Mouse (Mus musculus) monocyte, adult 5-6 weeks (primary cell): ENCODE measurements at regions not wholly inside any gene's neighbourhood (a gene's known extent, or its start where the extent isn't known, plus 50 kb on each side); places are given as distances from the start of the nearest gene placed in this dataset.

ENCODE experiments used
- ATAC-seq: fragments of 153-309, 156-312 bp; replicated peaks from 2 replicates; pipeline ENCODE4 v1.8.0; 2017; ENCODE audit warnings: mild to moderate bottlenecking; ENCODE audit not compliant: low TSS enrichment, insufficient number of reproducible peaks, severe bottlenecking, poor library complexity, low FRiP score

- ATAC-seq = no peak
Observed at GRCm38 (mm10) chr13:99067504-99067903, 83.1 kb upstream of the 1700024P04Rik start.

DNA sequence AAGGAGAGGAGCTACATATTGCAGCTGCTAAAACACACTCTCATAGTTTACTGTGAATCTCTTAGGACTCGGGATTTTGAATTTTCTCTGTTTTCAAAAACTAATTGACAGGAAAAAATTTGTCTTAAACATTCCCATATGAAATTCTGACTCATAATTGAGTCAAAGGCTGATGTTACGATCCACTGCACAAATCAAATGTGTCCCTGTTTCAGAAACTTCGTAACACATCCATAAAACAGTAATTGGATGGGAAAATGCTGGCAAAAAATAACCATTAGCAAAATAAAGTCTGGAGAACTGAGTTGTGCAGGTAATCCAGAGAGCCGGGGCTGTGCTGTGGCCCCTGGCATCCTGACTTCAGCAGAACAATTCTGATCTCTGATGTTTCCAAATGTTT, 79.1 kb upstream of the 1700024P04Rik start:
- ATAC-seq = no peak

DNA sequence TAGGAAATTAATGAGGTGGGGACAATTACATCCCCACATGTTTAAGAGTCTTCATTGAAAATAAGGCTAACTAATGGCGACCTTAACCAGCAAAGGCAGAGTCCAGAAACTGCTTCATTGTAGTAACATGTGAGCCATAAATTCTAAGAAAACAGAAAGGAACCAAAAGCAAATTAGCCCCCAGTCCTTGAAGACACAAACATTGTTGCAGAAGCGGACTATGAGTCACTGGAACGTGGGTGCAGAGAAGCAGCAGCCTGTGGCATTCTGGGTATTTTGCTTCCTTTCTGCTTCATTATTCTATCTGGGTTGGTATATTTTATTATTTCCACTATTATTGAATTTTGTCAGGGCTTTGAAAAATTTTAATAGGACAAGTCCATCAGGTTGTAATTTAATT, 78.6 kb upstream of the 1700024P04Rik start:
- no peak for ATAC-seq

DNA sequence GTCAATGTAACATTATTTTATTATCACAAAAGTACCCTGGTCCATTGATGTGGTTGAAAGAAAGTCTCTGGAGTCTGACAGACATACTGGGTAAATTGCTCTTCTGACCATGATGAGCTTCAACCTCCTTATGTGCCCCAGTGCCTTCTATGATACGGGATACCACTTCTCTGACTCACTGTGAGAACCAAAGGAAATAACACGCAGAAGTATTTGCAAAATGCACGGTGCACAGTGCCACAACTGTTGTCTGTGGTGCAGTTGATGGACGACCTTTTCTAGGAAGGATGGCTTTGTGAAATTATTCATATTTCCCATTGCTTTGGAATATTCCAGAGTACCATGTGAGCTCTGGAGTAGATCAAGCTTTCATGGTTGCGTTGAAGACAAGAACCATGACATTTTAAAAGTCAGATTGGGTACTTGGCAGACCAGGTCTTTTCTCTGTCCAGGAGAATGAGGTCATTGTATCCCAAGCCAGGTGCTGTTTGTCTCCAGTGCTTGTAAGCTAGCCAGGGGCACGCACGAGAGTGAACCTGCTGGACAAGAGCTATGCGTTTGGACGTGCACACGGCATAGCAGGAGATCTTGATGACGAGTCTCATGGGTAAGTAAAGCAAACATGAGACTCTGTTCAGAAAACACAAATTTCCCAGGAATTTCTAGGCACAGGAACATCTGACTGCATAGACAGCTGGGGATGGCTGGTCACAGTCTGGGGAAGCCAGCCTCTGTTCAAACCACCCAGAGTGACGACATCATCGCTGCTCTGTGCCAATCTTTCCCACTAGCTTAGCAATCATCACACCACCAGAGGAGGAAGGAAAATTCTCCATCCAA, 74.0 kb upstream of the 1700024P04Rik start:
- no peak for ATAC-seq

GRCm38 (mm10) chr13:99057696-99058095, 73.3 kb upstream of the 1700024P04Rik start:
- no peak for ATAC-seq

DNA sequence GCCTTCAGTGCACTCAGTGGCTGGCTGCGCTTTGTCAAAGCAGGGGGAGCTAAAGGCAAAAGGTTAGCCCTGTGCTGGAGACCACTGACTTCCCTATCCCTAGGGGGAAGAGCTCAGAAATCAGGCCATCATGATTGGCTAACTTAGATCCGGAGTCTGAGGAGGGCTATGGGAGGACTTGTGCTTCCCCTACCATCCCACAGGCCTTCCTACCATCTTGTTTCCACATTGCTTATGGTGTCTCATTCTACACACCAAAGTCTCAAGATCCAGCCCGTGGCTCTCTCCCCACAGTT, 72.9 kb upstream of the 1700024P04Rik start:
- ATAC-seq = 0 out of 2 replicates have a peak, but pooled peaks have one; percentile 17

DNA sequence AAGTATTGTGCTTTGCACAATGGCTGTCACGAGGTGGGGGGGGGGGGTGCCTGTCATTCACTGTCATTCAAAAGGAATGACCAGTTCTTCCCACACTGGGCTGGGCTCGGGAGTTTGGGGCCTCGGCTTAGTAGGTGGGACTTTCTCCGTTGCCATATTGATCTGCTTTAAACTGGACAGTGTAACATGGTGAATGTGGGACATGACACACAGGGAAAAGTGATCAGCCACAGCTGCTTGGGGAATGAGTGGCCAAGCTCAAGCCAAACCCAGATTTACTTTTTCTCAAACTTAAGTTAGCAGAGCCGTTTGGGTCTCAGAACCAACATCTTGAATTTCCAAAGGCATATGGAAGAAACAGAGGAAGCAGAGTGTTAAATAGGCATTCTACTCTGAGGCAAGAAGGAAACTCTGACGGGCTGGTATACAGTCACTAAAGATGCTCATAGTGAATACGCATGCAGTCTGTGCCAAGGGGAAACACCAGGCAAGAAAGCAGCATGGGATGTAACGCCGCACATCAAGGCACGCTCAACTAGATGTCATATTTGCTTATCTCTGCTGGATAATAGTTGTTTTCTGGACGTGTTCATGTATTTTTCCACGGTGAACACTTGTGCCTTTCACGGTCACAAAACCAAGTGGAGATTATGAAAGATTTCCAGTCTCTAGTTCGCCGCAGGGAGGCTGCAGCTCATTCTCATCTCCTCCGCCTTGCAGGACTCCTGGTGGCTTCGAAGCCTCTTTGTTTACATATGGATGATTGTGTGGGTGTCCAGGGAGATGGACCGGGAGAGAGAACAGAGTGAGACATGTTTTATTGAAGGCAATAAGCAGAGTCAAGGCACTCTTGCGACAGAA, 72.3 kb upstream of the 1700024P04Rik start:
- ATAC-seq = no peak

GRCm38 (mm10) chr13:99055609-99056321, 71.4 kb upstream of the 1700024P04Rik start:
- no peak for ATAC-seq

DNA sequence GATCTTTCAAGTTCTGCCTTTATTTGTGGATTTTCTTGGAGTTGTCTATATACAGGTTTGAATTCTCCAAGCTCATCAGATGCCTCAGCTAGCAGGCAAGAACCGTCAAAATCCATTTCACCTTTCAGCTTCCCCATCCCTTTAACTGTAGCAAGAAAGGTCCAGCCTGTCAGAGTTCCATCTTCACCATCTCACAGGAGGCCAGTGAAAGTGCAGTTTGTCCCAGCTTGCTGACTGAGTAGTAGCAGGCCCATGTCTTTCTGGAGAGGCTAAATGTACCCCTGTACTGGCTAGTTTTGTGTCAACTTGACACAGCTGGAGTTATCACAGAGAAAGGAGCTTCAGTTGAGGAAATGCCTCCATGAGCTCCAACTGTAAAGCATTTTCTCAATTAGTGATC, 67.7 kb upstream of the 1700024P04Rik start:
- no peak for ATAC-seq

DNA sequence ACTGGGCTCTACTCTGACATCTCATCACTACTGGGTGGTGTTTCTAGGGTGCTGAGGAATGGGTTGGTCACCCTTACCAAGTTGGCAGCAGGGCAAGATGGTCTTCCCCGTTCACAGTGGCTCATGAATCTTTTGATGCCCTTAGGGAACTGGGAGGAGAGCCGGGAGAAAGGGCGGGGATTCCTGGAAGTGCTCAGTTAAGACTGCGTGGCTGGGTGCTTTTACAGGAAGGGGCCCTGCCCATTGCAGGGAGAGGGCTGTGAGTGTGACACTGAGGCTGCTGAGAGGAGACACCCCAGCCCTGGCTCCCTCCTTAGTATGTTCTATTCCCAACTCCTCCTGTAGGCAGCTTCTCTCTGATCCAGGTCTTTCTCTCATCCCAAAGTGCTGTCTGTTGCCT, 65.3 kb upstream of the 1700024P04Rik start:
- ATAC-seq = no peak

- no peak for ATAC-seq
Observed at GRCm38 (mm10) chr13:99048651-99049100, 64.3 kb upstream of the 1700024P04Rik start.

GRCm38 (mm10) chr13:99047219-99047618, 62.9 kb upstream of the 1700024P04Rik start:
- ATAC-seq = no peak

GRCm38 (mm10) chr13:99046737-99047136, 62.4 kb upstream of the 1700024P04Rik start:
- no peak for ATAC-seq

GRCm38 (mm10) chr13:99042086-99042485, 57.7 kb upstream of the 1700024P04Rik start:
- ATAC-seq = no peak

DNA sequence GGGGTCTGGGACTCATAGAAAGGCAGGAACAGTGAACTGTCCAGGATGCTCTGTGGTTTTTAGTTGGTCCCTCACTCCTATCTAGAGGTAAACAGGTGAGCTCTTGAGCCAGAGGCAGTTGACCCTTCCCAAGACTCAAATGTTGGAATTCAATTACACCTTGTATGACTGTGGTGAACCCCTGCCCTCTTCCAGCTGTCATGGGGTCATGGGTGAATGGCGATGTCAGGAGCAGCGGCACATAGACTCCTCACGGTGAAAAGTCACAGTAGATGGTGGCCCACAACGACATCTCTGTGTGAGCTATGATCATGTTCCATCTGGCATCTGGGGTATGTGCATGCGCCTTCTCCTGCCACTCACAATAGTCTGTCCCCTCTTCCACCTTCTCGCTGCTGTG, 56.9 kb upstream of the 1700024P04Rik start:
- no peak for ATAC-seq

DNA sequence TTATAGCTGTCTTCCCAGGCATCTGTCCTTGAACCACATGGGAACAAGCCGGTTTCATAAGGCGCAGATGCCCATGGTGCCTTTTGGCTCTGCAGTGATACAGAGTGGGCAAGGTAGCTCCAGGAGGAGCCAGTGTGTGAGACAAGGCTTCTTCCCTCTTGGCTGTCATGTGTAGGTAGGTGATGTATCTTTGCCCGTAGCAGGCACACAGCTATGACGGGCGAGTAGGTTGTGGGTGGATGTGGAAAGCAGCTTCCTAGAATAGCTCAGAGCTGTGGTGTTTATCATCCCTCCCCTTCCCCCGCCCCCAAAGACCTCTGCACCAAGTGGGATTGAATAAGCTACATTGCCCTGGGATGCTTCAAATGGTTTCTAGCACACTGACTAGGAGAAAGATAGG, 56.5 kb upstream of the 1700024P04Rik start:
- no peak for ATAC-seq

GRCm38 (mm10) chr13:99040171-99040570, 55.8 kb upstream of the 1700024P04Rik start:
- no peak for ATAC-seq

- ATAC-seq = no peak
Observed at GRCm38 (mm10) chr13:99039063-99039385, 54.7 kb upstream of the 1700024P04Rik start.

DNA sequence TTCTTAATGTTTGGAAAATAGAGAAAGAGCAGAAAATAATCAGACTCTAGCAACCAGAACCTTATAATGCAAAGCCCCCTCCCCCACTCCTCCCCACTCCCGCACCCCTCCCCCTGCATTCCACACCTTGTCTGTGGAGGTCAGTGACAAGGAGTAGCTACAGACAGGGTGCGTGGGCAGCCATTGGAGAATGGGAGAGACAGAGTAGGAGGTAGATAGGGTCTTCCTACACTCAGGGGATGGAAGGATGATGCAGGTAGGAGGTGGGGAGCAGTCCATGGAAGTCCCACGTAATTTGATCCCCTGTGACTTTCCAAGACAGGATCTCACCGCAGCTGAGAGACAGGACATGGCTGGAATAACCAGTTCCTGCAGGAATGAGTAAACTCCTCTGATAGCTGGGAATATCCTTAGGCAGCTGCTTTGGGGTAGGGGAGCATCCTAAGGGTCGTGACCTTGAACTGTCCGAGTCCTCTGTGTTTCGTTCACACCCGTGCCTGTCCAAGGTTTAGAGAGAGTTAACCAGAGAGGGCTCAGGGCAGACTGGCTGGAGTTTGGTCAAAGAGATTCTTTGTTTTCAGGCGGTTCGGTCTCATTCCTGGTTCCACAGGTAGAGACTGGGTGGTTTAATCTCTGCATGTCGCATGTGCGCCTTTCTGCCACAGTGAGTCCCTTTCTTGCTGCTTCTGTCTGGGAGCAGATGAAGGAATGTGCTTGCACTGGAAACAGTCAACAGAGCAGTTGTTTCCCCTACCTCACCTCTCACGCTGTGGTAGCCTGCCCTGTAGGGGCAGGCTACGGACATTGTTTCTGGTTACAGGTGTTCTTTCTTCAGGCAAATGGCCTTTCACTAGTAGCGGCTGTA, 54.1 kb upstream of the 1700024P04Rik start:
- ATAC-seq = no peak
